Mouse (Mus musculus) stomach, embryonic 14.5 days (tissue): Measurements from ENCODE around the gene Tchp. TPM values are rescaled to one million over a fixed set of nuclear protein-coding genes. Genes with fewer than 3 reads are reported as not detected.

Source experiments
- ATAC-seq: fragments of 200-750 bp; cut with Nextera tagmentation; 2 replicates; pipeline ENCODE4 v1.8.0; 2017; ENCODE audit warnings: low read depth, moderate TSS enrichment; ENCODE audit not compliant: insufficient number of reproducible peaks, insufficient read depth, low FRiP score
- H3K27ac ChIP-seq: fragments of 300-500 bp; sonication (generic); 2 replicates; pipeline ENCODE4 v1.5.1; 2014; ENCODE audit warnings: mild to moderate bottlenecking, low read length, moderate library complexity, mixed read lengths
- H3K27me3 ChIP-seq: fragments of 300-500 bp; sonication (generic); 2 replicates; pipeline ENCODE4 v1.6.1; 2014; ENCODE audit warnings: low read length, control low read depth, mixed read lengths; ENCODE audit not compliant: control insufficient read depth, insufficient read depth
- H3K36me3 ChIP-seq: fragments of 300-500 bp; sonication (generic); 2 replicates; pipeline ENCODE4 v1.6.1; 2014; ENCODE audit warnings: mild to moderate bottlenecking, control low read depth, low read length, moderate library complexity, mixed read lengths; ENCODE audit not compliant: control insufficient read depth, insufficient read depth
- H3K4me1 ChIP-seq: fragments of 300-500 bp; sonication (generic); 2 replicates; pipeline ENCODE4 v1.6.1; 2014; ENCODE audit warnings: low read length, control low read depth, mixed read lengths; ENCODE audit not compliant: control insufficient read depth, insufficient read depth
- H3K4me2 ChIP-seq: fragments of 300-500 bp; sonication (generic); replicated peaks from 2 replicates; pipeline ENCODE4 v1.6.1; 2014; ENCODE audit warnings: low read depth, low read length, control low read depth
- H3K4me3 ChIP-seq: fragments of 300-500 bp; sonication (generic); 2 replicates; pipeline ENCODE4 v1.5.1; 2014; ENCODE audit warnings: low read depth, low read length, control low read depth
- H3K9ac ChIP-seq: fragments of 300-500 bp; sonication (generic); replicated peaks from 2 replicates; pipeline ENCODE4 v1.6.1; 2014; ENCODE audit warnings: low read depth, mild to moderate bottlenecking, control low read depth, low read length, moderate library complexity, mixed read lengths
- H3K9me3 ChIP-seq: fragments of 300-500 bp; sonication (generic); 2 replicates; pipeline ENCODE4 v1.6.1; 2016; ENCODE audit warnings: low read depth, low read length, control low read depth; ENCODE audit not compliant: control insufficient read depth
- WGBS: fragments of 180-500 bp; shearing (Covaris S2); extraction: QIAGEN DNeasy Blood & Tissue Kit; methylation state at CpG from one replicate; pipeline ENCODE4 v1.1.7; 2014; 5-methylcytosine and 5-hydroxymethylcytosine counted together
- polyA plus RNA-seq: library from polyadenylated mRNA; unstranded; fragments of >200 nt; fragmentation: Nextera tagmentation; extraction: Ambion mirVana; gene quantifications from 2 replicates; pipeline ENCODE4 v1.2.1, GENCODE M21; 2014

Tchp gene
- polyA plus RNA-seq, 1 experiment from 2014 or later = 14.1 TPM

DNA sequence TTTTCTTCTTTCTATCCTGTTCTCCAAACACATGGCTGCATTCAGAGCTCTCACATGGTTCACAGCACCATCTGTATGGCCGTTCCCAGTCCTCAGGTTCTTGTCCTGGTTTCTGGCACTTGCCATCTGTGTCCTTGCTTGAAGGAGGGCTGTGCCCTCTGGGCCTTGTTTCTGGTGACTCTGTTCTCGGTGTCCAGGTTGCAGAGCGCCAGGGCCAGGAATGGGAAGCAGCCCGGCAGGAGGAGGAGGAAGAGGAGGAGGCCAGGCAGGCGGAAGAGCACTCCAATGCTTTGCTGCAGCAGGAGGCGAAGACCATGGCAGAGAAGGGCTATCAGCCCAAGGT lies 12.3 kb downstream of the Tchp start:
- no peaks in the 10 kb centered on the region for H3K4me1 ChIP-seq
- H3K27me3 ChIP-seq = no peaks in the 10 kb centered on the region
- no peak overlapping the region for H3K4me3 ChIP-seq
- no peak overlapping the region for H3K27ac ChIP-seq
- no peak for ATAC-seq
- 90% methylated on average over 6 of the region's 6 CpGs for WGBS
- peaks cover 49% of the 10 kb centered on the region for H3K36me3 ChIP-seq
- H3K9ac ChIP-seq = no peak overlapping the region
- H3K4me2 ChIP-seq = no peak overlapping the region
- H3K9me3 ChIP-seq = no peaks in the 10 kb centered on the region

DNA sequence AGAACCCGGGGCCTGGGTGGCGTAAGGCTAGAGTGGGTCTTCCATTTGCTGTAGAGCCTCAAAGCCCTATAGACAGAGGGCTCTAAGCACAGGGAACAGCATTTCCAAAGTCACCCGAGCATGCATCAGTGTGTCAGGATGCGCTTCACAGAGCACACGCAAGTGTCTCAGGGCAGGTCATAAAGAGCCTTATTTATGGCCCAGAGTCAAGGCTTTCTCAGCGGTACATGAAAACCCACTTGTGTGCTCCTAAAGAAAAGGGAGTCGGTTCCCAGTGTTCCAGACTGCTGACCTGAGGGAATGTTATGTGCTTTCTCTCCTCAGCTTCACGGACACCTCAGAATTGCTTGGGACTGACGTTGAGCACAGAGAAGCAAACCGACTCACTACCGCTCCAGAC lies 13.2 kb downstream of the Tchp start:
- 92% methylated on average over 11 of the region's 11 CpGs for WGBS
- H3K36me3 ChIP-seq = peaks cover 40% of the 10 kb centered on the region
- ATAC-seq = no peak
- no peak overlapping the region for H3K27ac ChIP-seq
- no peak overlapping the region for H3K4me2 ChIP-seq
- H3K4me3 ChIP-seq = no peak overlapping the region
- no peak overlapping the region for H3K9ac ChIP-seq
- H3K4me1 ChIP-seq = no peaks in the 10 kb centered on the region
- H3K27me3 ChIP-seq = no peaks in the 10 kb centered on the region
- H3K9me3 ChIP-seq = no peaks in the 10 kb centered on the region

DNA sequence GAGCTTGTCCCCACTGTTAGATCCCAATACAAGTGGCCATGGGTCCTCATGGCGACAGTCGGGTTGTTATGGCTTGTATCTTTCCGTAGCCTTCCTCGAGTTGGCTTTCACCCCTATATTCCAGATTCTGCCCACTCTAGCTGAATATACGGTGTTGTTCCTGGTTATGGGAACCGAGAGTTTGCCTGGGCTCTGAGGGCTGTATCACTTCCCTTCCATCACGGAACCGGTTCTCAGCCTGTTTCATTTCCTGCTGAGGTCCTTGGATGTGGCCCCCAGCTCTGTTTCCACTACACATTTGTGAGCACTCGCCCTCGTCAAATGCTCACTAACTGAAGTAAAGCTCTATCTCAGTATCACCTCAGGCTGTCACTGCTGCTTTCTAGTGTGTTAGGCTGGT lies 14.4 kb downstream of the Tchp start:
- ATAC-seq = no peak
- WGBS = 95% methylated on average over 10 of the region's 10 CpGs
- no peak overlapping the region for H3K9ac ChIP-seq
- no peak overlapping the region for H3K4me2 ChIP-seq
- H3K27me3 ChIP-seq = no peaks in the 10 kb centered on the region
- H3K36me3 ChIP-seq = peaks cover 35% of the 10 kb centered on the region
- H3K4me3 ChIP-seq = no peak overlapping the region
- H3K27ac ChIP-seq = no peak overlapping the region
- H3K9me3 ChIP-seq = no peaks in the 10 kb centered on the region
- H3K4me1 ChIP-seq = no peaks in the 10 kb centered on the region

DNA sequence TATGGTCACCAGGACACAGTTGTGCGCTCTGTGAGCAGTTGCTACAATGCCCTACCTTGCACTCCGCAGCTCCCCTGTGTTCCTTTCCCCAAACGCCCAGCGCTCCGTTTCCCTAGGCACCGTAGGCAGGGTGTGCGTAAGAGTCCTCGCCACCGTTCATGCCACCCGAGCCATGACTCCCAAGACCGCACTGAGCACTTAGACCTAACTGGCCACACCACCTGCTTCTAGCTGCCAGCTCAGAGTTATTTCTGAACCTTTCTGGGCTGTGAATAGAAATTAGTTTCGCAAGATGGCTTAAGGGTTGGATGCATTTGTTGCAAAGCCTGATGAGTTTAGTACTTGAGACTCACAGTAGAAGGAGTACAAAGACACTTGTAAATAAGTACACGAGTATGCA lies 15.3 kb downstream of the Tchp start:
- no peak for ATAC-seq
- WGBS = 91% methylated on average over 13 of the region's 13 CpGs

DNA sequence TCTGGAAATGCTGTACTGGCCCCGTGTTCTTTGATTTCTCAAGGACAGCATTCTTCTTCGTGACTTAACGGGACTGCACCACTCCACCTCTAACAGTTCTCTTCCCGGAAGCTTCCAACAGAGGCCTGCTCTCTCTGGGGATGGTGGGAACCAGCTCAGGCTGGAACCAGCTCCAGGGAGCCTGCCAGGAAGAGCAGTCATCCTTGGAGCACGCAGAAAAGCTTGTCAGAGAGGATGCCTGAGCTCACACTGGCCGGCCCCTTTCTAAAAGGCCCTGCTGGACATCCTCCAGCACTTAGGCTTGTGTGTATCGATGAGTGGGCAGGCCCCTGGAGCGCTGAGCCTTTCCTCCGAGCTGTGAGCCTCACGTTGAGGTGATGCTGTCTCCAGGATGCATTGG lies 20.6 kb downstream of the Tchp start:
- H3K36me3 ChIP-seq = peaks cover 50% of the 10 kb centered on the region
- H3K9ac ChIP-seq = no peak overlapping the region
- ATAC-seq = no peak
- no peak overlapping the region for H3K4me3 ChIP-seq
- no peaks in the 10 kb centered on the region for H3K4me1 ChIP-seq
- no peak overlapping the region for H3K27ac ChIP-seq
- 88% methylated on average over 10 of the region's 10 CpGs for WGBS
- no peak overlapping the region for H3K4me2 ChIP-seq
- H3K9me3 ChIP-seq = no peaks in the 10 kb centered on the region
- H3K27me3 ChIP-seq = no peaks in the 10 kb centered on the region

More for the DNA sequence above, 15.3 kb downstream of the Tchp start:
- Histone ChIP-seq H3K4me1 (no peaks in the 10 kb centered on the region), H3K27me3 (no peaks in the 10 kb centered on the region), H3K4me3 (no peak overlapping the region), H3K9ac (no peak overlapping the region), H3K4me2 (no peak overlapping the region), H3K36me3 (peaks cover 32% of the 10 kb centered on the region), H3K27ac (no peak overlapping the region), H3K9me3 (no peaks in the 10 kb centered on the region)

DNA sequence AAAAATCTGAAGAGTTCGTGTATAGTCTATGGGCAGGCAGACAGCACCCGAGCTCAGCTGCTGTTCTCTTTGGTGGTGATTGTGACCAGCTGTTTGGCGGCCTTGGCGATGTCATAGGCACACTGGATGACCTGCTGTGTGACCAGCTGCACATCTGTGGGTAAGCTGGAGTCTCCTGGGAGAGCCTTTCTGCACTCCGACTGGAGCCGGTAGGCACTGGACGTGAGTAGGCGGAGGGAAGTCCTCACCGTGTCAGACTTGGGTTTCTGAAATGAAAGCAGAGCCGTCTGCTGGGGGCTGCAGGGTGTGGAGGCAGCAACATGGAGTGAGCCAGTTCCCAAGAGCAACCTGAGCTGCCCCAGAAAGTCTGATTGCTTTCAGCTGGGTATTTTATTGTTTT lies 22.6 kb downstream of the Tchp start:
- no peak for ATAC-seq
- H3K27ac ChIP-seq = no peak overlapping the region
- H3K36me3 ChIP-seq = peaks cover 67% of the 10 kb centered on the region
- H3K9me3 ChIP-seq = no peaks in the 10 kb centered on the region
- no peak overlapping the region for H3K4me3 ChIP-seq
- H3K4me2 ChIP-seq = no peak overlapping the region
- no peaks in the 10 kb centered on the region for H3K4me1 ChIP-seq
- no peaks in the 10 kb centered on the region for H3K27me3 ChIP-seq
- H3K9ac ChIP-seq = no peak overlapping the region
- 73% methylated on average over 10 of the region's 10 CpGs for WGBS

DNA sequence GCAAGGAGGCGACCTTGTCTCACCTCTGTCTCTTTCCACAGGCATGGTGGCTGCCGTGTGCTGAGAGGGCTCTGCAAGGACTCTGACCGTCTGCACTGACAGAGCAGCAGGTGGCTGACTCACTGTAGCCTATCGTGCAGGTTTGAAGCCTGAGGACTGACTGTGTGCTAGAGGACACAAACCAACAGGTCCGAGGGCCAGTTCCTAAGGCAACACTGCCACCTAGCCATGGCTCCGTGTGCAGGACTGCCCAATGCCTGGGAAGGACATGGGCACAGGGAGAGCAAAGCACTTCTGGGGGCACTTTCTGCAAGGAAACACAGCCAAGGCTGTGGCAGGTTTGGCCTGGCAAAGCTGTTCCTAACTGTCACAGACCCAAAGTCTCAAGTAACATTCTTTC lies 23.9 kb downstream of the Tchp start:
- WGBS = 68% methylated on average over 6 of the region's 6 CpGs

DNA sequence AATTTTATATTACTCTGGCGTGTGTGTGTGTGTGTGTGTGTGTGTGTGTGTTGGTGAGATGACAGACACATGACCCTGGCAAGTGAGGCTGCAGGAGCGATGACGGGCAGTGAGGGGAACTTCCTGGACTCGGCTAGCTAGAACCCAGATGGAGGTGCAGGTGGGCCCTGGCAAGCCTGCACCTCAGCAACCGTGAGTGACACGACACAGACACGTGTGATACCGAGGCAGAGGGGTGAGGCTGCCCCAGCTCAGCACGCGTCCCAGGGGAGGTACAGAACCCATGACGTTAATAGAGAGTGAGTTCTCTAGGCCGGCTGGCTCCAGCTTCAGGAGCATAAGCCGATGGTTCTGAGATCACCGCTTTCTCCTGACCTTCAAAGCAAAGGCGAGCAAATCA lies 24.4 kb downstream of the Tchp start:
- Histone ChIP-seq H3K4me2 (no peak overlapping the region), H3K27me3 (no peaks in the 10 kb centered on the region), H3K9ac (no peak overlapping the region), H3K27ac (no peak overlapping the region), H3K36me3 (peaks cover 79% of the 10 kb centered on the region), H3K9me3 (no peaks in the 10 kb centered on the region), H3K4me1 (no peaks in the 10 kb centered on the region), H3K4me3 (no peak overlapping the region)
- 90% methylated on average over 15 of the region's 15 CpGs for WGBS
- no peak for ATAC-seq

More for the DNA sequence above, 23.9 kb downstream of the Tchp start:
- peaks cover 74% of the 10 kb centered on the region for H3K36me3 ChIP-seq
- H3K27me3 ChIP-seq = no peaks in the 10 kb centered on the region
- H3K4me1 ChIP-seq = no peaks in the 10 kb centered on the region
- no peaks in the 10 kb centered on the region for H3K9me3 ChIP-seq
- H3K27ac ChIP-seq = no peak overlapping the region
- ATAC-seq = no peak
- H3K4me3 ChIP-seq = no peak overlapping the region
- no peak overlapping the region for H3K9ac ChIP-seq
- H3K4me2 ChIP-seq = no peak overlapping the region

DNA sequence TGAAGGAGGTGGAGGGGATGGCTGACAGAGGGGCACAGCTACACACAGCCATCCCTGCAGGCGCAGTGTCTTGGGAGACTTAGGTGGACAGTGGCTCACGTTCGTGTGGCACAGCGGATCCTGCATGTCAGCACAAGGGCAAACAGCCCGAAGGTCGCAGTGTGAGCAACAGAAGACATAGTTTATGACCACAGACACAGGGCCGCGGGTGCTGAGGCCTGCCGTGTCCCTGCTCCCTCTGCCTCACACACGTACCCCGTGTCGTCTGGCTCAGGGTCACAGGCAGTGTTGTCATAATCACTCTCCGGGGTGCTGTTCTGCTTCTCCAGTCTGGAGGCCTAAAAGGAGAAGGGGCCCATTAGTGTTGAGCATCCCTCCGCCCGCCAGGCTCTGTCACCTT lies 26.0 kb downstream of the Tchp start:
- Histone ChIP-seq H3K9ac (no peak overlapping the region), H3K4me3 (no peak overlapping the region), H3K27me3 (no peaks in the 10 kb centered on the region), H3K4me1 (no peaks in the 10 kb centered on the region), H3K36me3 (peaks cover 75% of the 10 kb centered on the region), H3K9me3 (no peaks in the 10 kb centered on the region), H3K27ac (no peak overlapping the region), H3K4me2 (no peak overlapping the region)
- ATAC-seq = no peak
- 93% methylated on average over 15 of the region's 15 CpGs for WGBS
